Mouse (Mus musculus): ENCODE measurements at regions not wholly inside any gene's neighbourhood (a gene's known extent, or its start where the extent isn't known, plus 50 kb on each side); places are given as distances from the start of the nearest gene placed in this dataset.

DNA sequence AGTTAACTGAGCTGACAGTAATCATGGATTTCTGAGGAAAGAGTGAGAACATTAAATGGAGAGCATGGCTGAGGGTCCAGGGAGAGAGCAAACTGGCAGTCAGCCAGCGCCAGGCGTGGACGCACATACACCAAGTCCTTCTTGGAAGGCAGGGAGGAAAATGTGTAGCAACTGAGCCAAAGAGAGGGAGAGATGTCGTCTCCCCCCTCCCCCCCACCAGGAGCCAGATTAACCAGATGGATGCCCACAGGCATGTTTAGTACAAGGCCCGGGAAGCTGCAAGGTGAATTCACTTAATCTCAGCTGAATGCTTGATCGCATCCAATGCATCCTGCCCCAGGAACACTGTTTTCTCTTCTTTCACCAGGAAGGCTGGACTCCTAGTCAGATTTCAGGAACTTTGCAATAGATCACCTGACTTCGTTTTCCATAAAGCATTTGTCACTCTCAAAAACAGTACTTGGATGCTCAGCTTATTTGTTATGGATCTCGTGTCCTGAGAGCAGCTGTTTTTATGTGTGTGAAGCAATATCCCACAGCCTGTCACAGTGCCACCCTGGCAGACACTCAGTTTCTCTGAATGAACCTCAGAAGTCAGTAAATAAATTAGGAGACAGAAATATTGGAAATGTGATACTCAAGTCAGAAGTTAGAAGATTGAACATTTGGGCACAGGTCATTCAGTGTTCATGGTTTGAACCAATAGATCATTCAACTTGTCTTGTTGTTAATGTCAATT is 127.1 kb upstream of the Nampt start:
- TF ChIP-seq CTCF (IDR thresholded peaks at IDR 0.05; ENCODE audit: low read depth, low read length) (no peak), POLR2A (IDR thresholded peaks at IDR 0.05; ENCODE audit: extremely low read depth, insufficient read depth, low read length) (no peak)

Measured in liver, adult 2 months (tissue).